Mouse (Mus musculus) limb, embryonic 10.5 days (tissue): ENCODE measurements around the gene 4933415A04Rik. TPM values are rescaled to one million over a fixed set of nuclear protein-coding genes. Genes with fewer than 3 reads are reported as not detected.
A peak's percentile ranks its signal among the peaks of the same experiment; 100 is the strongest.

ENCODE experiments used
- DNase-seq: peaks from one replicate; pipeline ENCODE4 v3.0.0-alpha.2; 2017; ENCODE audit warnings: low spot score
- H3K27ac ChIP-seq: fragments of 300-500 bp; sonication (generic); 2 replicates; pipeline ENCODE4 v1.5.1; 2016; ENCODE audit warnings: mild to moderate bottlenecking
- H3K27me3 ChIP-seq: fragments of 300-500 bp; sonication (generic); 2 replicates; pipeline ENCODE4 v1.6.1; 2016; ENCODE audit warnings: low read depth, mild to moderate bottlenecking; ENCODE audit not compliant: poor library complexity, severe bottlenecking
- H3K36me3 ChIP-seq: fragments of 300-500 bp; sonication (generic); 2 replicates; pipeline ENCODE4 v1.6.1; 2016; ENCODE audit warnings: mild to moderate bottlenecking, moderate library complexity
- H3K4me1 ChIP-seq: fragments of 300-500 bp; sonication (generic); 2 replicates; pipeline ENCODE4 v1.6.1; 2016
- H3K4me3 ChIP-seq: fragments of 300-500 bp; sonication (generic); 2 replicates; pipeline ENCODE4 v1.5.1; 2016; ENCODE audit warnings: mild to moderate bottlenecking, moderate library complexity
- H3K9me3 ChIP-seq: fragments of 300-500 bp; sonication (generic); replicated peaks from 2 replicates; pipeline ENCODE4 v1.6.1; 2016; ENCODE audit warnings: mild to moderate bottlenecking
- WGBS: fragments of 180-500 bp; shearing (Covaris S2); methylation state at CpG from one replicate; pipeline ENCODE4 v1.1.7; 2016; 5-methylcytosine and 5-hydroxymethylcytosine counted together
- polyA plus RNA-seq: library from polyadenylated mRNA; unstranded; fragments of >200 nt; fragmentation: Nextera tagmentation; extraction: Ambion mirVana; gene quantifications from 2 replicates; pipeline ENCODE4 v1.2.1, GENCODE M21; 2016

Gene 4933415A04Rik
- polyA plus RNA-seq, 1 experiment from 2014 or later, result 9.7 TPM

- H3K4me3 ChIP-seq, result no peak overlapping the region
- no peak overlapping the region for H3K27ac ChIP-seq
- no peaks in the 10 kb centered on the region for H3K27me3 ChIP-seq
- no peak for DNase-seq
- peaks cover 17% of the 10 kb centered on the region for H3K4me1 ChIP-seq
- H3K36me3 ChIP-seq, result no peaks in the 10 kb centered on the region
- no peaks in the 10 kb centered on the region for H3K9me3 ChIP-seq
- 98% methylated on average over 1 of the region's 1 CpGs for WGBS
Observed at GRCm38 (mm10) chr11:43624341-43624740, 37.5 kb downstream of the 4933415A04Rik start.

- Histone ChIP-seq H3K36me3 (no peaks in the 10 kb centered on the region), H3K27ac (peak overlapping the region; percentile 61), H3K4me3 (peak overlapping the region; percentile 34), H3K27me3 (no peaks in the 10 kb centered on the region), H3K9me3 (no peaks in the 10 kb centered on the region), H3K4me1 (peaks cover 17% of the 10 kb centered on the region)
- 8% methylated on average over 12 of the region's 12 CpGs for WGBS
- peak; percentile 45 for DNase-seq
Observed at GRCm38 (mm10) chr11:43626300-43626926, 39.6 kb downstream of the 4933415A04Rik start.

GRCm38 (mm10) chr11:43626927-43627645 lies 40.2 kb downstream of the 4933415A04Rik start:
- H3K27ac ChIP-seq, result peak overlapping the region; percentile 61
- H3K4me1 ChIP-seq, result peaks cover 17% of the 10 kb centered on the region
- no peaks in the 10 kb centered on the region for H3K36me3 ChIP-seq
- H3K4me3 ChIP-seq, result peak overlapping the region; percentile 34; the same call in 1 of the 2 replicates
- WGBS, result 32% methylated on average over 18 of the region's 18 CpGs
- no peaks in the 10 kb centered on the region for H3K9me3 ChIP-seq
- no peaks in the 10 kb centered on the region for H3K27me3 ChIP-seq
- no peak for DNase-seq

GRCm38 (mm10) chr11:43631645-43632044 lies 44.8 kb downstream of the 4933415A04Rik start:
- no peaks in the 10 kb centered on the region for H3K9me3 ChIP-seq
- DNase-seq, result no peak
- peaks cover 33% of the 10 kb centered on the region for H3K4me1 ChIP-seq
- no peak overlapping the region for H3K4me3 ChIP-seq
- 85% methylated on average over 9 of the region's 9 CpGs for WGBS
- H3K27ac ChIP-seq, result no peak overlapping the region
- H3K27me3 ChIP-seq, result no peaks in the 10 kb centered on the region
- no peaks in the 10 kb centered on the region for H3K36me3 ChIP-seq

- Histone ChIP-seq H3K4me1 (peaks cover 26% of the 10 kb centered on the region), H3K9me3 (no peaks in the 10 kb centered on the region), H3K27ac (peak overlapping the region; percentile 84), H3K27me3 (no peaks in the 10 kb centered on the region), H3K36me3 (no peaks in the 10 kb centered on the region), H3K4me3 (no peak overlapping the region)
- no peak for DNase-seq
- WGBS, result 61% methylated on average over 4 of the region's 4 CpGs
Observed at GRCm38 (mm10) chr11:43632566-43632965, 45.7 kb downstream of the 4933415A04Rik start.

- 81% methylated on average over 6 of the region's 6 CpGs for WGBS
- H3K4me3 ChIP-seq, result no peak overlapping the region
- H3K9me3 ChIP-seq, result no peaks in the 10 kb centered on the region
- no peaks in the 10 kb centered on the region for H3K27me3 ChIP-seq
- H3K27ac ChIP-seq, result peak overlapping the region; percentile 84
- DNase-seq, result no peak
- peaks cover 26% of the 10 kb centered on the region for H3K4me1 ChIP-seq
- no peaks in the 10 kb centered on the region for H3K36me3 ChIP-seq
Observed at GRCm38 (mm10) chr11:43633165-43633564, 46.3 kb downstream of the 4933415A04Rik start.

GRCm38 (mm10) chr11:43633658-43634401 lies 47.0 kb downstream of the 4933415A04Rik start:
- H3K4me3 ChIP-seq, result peak overlapping the region; percentile 28; the same call in 1 of the 2 replicates
- no peaks in the 10 kb centered on the region for H3K36me3 ChIP-seq
- peak overlapping the region; percentile 84 for H3K27ac ChIP-seq
- peak; percentile 87 for DNase-seq
- H3K27me3 ChIP-seq, result no peaks in the 10 kb centered on the region
- 12% methylated on average over 19 of the region's 19 CpGs for WGBS
- peaks cover 26% of the 10 kb centered on the region for H3K4me1 ChIP-seq
- no peaks in the 10 kb centered on the region for H3K9me3 ChIP-seq

- Histone ChIP-seq H3K4me1 (peaks cover 26% of the 10 kb centered on the region), H3K9me3 (no peaks in the 10 kb centered on the region), H3K36me3 (no peaks in the 10 kb centered on the region), H3K27me3 (no peaks in the 10 kb centered on the region), H3K4me3 (no peak overlapping the region), H3K27ac (no peak overlapping the region; the same call in 1 of the 2 replicates)
- 82% methylated on average over 4 of the region's 4 CpGs for WGBS
- no peak for DNase-seq
Observed at GRCm38 (mm10) chr11:43636761-43637160, 49.9 kb downstream of the 4933415A04Rik start.

GRCm38 (mm10) chr11:43638486-43638885 lies 51.6 kb downstream of the 4933415A04Rik start:
- Histone ChIP-seq H3K27me3 (no peaks in the 10 kb centered on the region), H3K4me1 (peaks cover 23% of the 10 kb centered on the region), H3K9me3 (no peaks in the 10 kb centered on the region), H3K36me3 (no peaks in the 10 kb centered on the region), H3K4me3 (no peak overlapping the region), H3K27ac (no peak overlapping the region)
- no peak for DNase-seq
- WGBS, result 94% methylated on average over 3 of the region's 3 CpGs

Other genes with a start within 250 kb of the 4933415A04Rik start
- gene Pttg1, start 160.8 kb upstream of the 4933415A04Rik start, polyA plus RNA-seq, result 86.4 and 104 TPM in 2 replicates
- gene Slu7, start 153.3 kb upstream of the 4933415A04Rik start, polyA plus RNA-seq, result 49.2 and 59.9 TPM in 2 replicates
- 0.45 and 0.64 TPM in 2 replicates for gene C1qtnf2, start 112.8 kb upstream of the 4933415A04Rik start, polyA plus RNA-seq
- gene Ccnjl, start 58.3 kb upstream of the 4933415A04Rik start, polyA plus RNA-seq, result 36.3 and 40.6 TPM in 2 replicates
- not detected in 2 replicates for gene Fabp6, start 14.5 kb downstream of the 4933415A04Rik start, polyA plus RNA-seq
- 30.6 and 34.4 TPM in 2 replicates for gene Pwwp2a, start 95.0 kb downstream of the 4933415A04Rik start, polyA plus RNA-seq
- 74.5 and 79.9 TPM in 2 replicates for gene Ttc1, start 161.0 kb downstream of the 4933415A04Rik start, polyA plus RNA-seq